Mouse (Mus musculus) embryonic facial prominence, embryonic 11.5 days (tissue): Measurements from ENCODE around the gene Cfap74. TPM values are rescaled to one million over a fixed set of nuclear protein-coding genes. Genes with fewer than 3 reads are reported as not detected.

Experiments
- ATAC-seq: fragments of 200-750 bp; cut with Nextera tagmentation; replicated peaks from 2 replicates; pipeline ENCODE4 v1.8.0; 2017; ENCODE audit warnings: low read depth; ENCODE audit not compliant: insufficient number of reproducible peaks, low FRiP score, low TSS enrichment
- DNase-seq: peaks from one replicate; pipeline ENCODE4 v3.0.0-alpha.2; 2015; ENCODE audit warnings: low spot score
- H3K27ac ChIP-seq: fragments of 300-500 bp; sonication (generic); replicated peaks from 2 replicates; pipeline ENCODE4 v1.5.1; 2014; ENCODE audit warnings: mild to moderate bottlenecking, low read depth, low read length, control low read depth
- H3K27me3 ChIP-seq: fragments of 300-500 bp; sonication (generic); 2 replicates; pipeline ENCODE4 v1.6.1; 2014; ENCODE audit warnings: mild to moderate bottlenecking, low read length, moderate library complexity, mixed read lengths; ENCODE audit not compliant: control insufficient read depth, insufficient read depth
- H3K36me3 ChIP-seq: fragments of 300-500 bp; sonication (generic); replicated peaks from 2 replicates; pipeline ENCODE4 v1.6.1; 2014; ENCODE audit warnings: low read depth, mild to moderate bottlenecking, low read length, moderate library complexity, mixed read lengths; ENCODE audit not compliant: control insufficient read depth, insufficient read depth
- H3K4me1 ChIP-seq: fragments of 300-500 bp; sonication (generic); 2 replicates; pipeline ENCODE4 v1.6.1; 2014; ENCODE audit warnings: low read length, mixed read lengths; ENCODE audit not compliant: control insufficient read depth, insufficient read depth
- H3K4me2 ChIP-seq: fragments of 300-500 bp; sonication (generic); 2 replicates; pipeline ENCODE4 v1.6.1; 2014; ENCODE audit warnings: low read depth, mild to moderate bottlenecking, control low read depth, low read length, moderate library complexity
- H3K4me3 ChIP-seq: fragments of 300-500 bp; sonication (generic); 2 replicates; pipeline ENCODE4 v1.5.1; 2014; ENCODE audit warnings: low read depth, low read length, control low read depth
- H3K9ac ChIP-seq: fragments of 300-500 bp; sonication (generic); replicated peaks from 2 replicates; pipeline ENCODE4 v1.6.1; 2014; ENCODE audit warnings: mild to moderate bottlenecking, control low read depth, low read length
- H3K9me3 ChIP-seq: fragments of 300-500 bp; sonication (generic); replicated peaks from 2 replicates; pipeline ENCODE4 v1.6.1; 2016; ENCODE audit warnings: mild to moderate bottlenecking, low read length, inconsistent platforms, mixed read lengths; ENCODE audit not compliant: control insufficient read depth
- WGBS: fragments of 180-500 bp; shearing (Covaris S2); extraction: QIAGEN DNeasy Blood & Tissue Kit; methylation state at CpG from one replicate; pipeline ENCODE4 v1.1.7; 2014; 5-methylcytosine and 5-hydroxymethylcytosine counted together
- polyA plus RNA-seq: library from polyadenylated mRNA; unstranded; fragments of >200 nt; fragmentation: Nextera tagmentation; extraction: Ambion mirVana; gene quantifications from 2 replicates; pipeline ENCODE4 v1.2.1, GENCODE M21; 2014

Gene Cfap74
- polyA plus RNA-seq, 1 experiment from 2014 or later: 5.6 TPM

GRCm38 (mm10) chr4:155487746-155488145, 78.8 kb downstream of the Cfap74 start:
- DNase-seq: no peak
- no peak for ATAC-seq
- 40% methylated on average over 3 of the region's 3 CpGs for WGBS
- Histone ChIP-seq H3K4me3 (no peak overlapping the region), H3K9ac (peak overlapping the region; percentile 28), H3K27ac (no peak overlapping the region), H3K4me2 (no peak overlapping the region), H3K9me3 (no peaks in the 10 kb centered on the region), H3K4me1 (0 out of 2 replicates have a peak, but pooled peaks cover 2% of the 10 kb centered on the region), H3K27me3 (no peaks in the 10 kb centered on the region), H3K36me3 (no peaks in the 10 kb centered on the region)

DNA sequence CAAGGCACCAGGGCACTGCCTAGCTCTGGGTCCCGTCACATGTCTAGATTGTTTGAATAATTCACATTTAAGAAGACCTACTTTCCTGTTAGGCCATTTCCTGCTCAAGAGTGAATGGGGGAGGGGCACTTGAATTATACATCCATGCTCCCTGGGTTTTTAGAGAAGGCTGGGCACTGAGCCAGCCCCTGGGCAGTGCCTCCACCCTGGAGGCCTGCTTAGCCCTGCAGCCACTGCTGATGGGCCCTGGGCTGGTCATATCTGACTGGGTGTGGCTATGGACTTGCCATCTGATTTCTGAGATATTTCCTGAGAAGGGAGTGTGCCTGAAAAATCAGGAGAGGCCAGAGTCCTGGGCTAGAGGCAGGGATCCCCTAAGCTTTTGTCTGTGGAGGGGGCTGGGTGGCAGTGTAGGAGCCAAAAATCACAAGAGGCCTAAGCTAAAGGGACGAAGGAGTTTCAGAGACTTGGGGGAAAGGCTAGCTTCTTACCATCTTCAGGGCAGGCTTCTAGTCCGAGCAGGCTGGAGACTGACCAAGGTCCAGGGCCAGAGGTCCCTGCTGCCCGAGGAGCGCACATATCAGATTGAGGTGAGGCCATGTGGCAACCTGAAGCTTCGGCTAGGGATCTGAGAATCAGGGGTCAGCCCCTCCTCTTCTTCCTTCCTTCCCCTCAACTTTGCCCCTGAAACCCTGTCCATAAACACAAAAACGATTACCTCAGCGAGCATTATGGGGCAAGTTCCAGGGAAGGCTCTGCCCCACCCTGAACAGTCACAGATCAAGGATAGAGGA, 79.4 kb downstream of the Cfap74 start:
- H3K27ac ChIP-seq: no peak overlapping the region
- H3K9ac ChIP-seq: peak overlapping the region; percentile 28; the same call in 1 of the 2 replicates

DNA sequence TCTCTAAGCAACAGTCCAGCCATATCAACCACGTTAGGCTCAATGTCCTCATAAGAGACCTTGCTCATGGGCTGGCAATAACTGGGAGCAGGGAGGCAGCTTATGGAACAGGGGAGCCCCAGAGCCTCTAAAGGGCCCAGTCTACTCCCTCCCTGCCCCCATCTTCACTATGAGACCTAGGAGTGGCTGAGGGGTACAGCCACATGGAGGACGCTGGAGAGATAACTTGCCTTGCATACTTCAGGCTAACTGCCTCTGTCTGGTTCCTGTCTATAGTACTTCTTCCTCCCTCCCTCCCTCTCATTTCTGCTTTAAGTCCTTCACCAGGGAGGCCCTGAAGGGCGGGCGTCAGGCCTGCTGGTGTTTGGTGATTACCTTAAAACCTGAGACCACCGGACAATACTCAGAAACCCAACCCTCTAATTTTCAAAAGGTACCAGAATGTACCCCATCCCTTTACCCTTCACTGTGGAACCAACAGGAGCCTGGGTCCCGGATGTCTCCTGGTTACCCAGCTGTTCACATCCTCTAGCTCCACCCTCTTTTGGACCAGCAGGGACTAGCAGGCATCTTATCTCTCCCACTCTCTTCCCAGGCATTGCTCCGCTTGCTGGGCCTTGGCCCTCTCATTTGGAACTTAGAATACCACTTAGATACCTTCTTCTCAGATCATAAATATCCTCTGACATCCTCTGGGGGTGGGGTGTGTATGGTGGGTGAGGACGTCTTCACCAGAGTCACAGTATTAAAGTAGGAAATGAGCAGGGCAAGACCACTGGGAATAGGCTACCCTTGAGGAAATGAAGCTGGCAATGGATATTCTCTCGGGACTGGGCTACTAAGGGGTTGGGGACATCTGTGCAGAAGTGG, 80.3 kb downstream of the Cfap74 start:
- no peak for DNase-seq
- no peaks in the 10 kb centered on the region for H3K36me3 ChIP-seq
- ATAC-seq: no peak
- no peak overlapping the region for H3K4me2 ChIP-seq
- H3K4me3 ChIP-seq: no peak overlapping the region
- no peaks in the 10 kb centered on the region for H3K9me3 ChIP-seq
- H3K4me1 ChIP-seq: 0 out of 2 replicates have a peak, but pooled peaks cover 2% of the 10 kb centered on the region
- H3K27me3 ChIP-seq: no peaks in the 10 kb centered on the region
- H3K9ac ChIP-seq: no peak overlapping the region
- H3K27ac ChIP-seq: no peak overlapping the region
- WGBS: 78% methylated on average over 9 of the region's 9 CpGs

More for the DNA sequence above, 79.4 kb downstream of the Cfap74 start:
- ATAC-seq: no peak
- Histone ChIP-seq H3K27me3 (no peaks in the 10 kb centered on the region), H3K9me3 (no peaks in the 10 kb centered on the region), H3K4me3 (no peak overlapping the region), H3K36me3 (no peaks in the 10 kb centered on the region), H3K4me1 (0 out of 2 replicates have a peak, but pooled peaks cover 2% of the 10 kb centered on the region), H3K4me2 (no peak overlapping the region)
- 61% methylated on average over 8 of the region's 8 CpGs for WGBS
- peak; percentile 61 for DNase-seq

GRCm38 (mm10) chr4:155490456-155490855, 81.5 kb downstream of the Cfap74 start:
- Histone ChIP-seq H3K36me3 (no peaks in the 10 kb centered on the region), H3K4me2 (peak overlapping the region; percentile 74), H3K27ac (no peak overlapping the region), H3K9ac (peak overlapping the region; percentile 100), H3K27me3 (no peaks in the 10 kb centered on the region), H3K4me1 (0 out of 2 replicates have a peak, but pooled peaks cover 2% of the 10 kb centered on the region), H3K9me3 (no peaks in the 10 kb centered on the region), H3K4me3 (peak overlapping the region; percentile 100)
- no peak for DNase-seq
- no peak for ATAC-seq
- 29% methylated on average over 5 of the region's 5 CpGs for WGBS

GRCm38 (mm10) chr4:155490990-155491504, 82.1 kb downstream of the Cfap74 start, which contains the start of gene Gnb1:
TSS of gene Gnb1 (plus strand) at chr4:155491361.
- peak within 1 kb of the TSS; percentile 100 for H3K9ac ChIP-seq
- peak within 1 kb of the TSS; percentile 74 for H3K4me2 ChIP-seq
- WGBS: under 1% methylated on average over 45 of the region's 60 CpGs
- H3K4me1 ChIP-seq: 0 out of 2 replicates have a peak, but pooled peaks cover 2% of the 10 kb centered on the region
- peak; percentile 78 for ATAC-seq
- peak within 1 kb of the TSS; percentile 100 for H3K4me3 ChIP-seq
- H3K27me3 ChIP-seq: no peaks in the 10 kb centered on the region
- H3K9me3 ChIP-seq: no peaks in the 10 kb centered on the region
- H3K36me3 ChIP-seq: no peaks in the 10 kb centered on the region
- peak within 1 kb of the TSS; percentile 89 for H3K27ac ChIP-seq
- peak; percentile 91 for DNase-seq

GRCm38 (mm10) chr4:155491529-155492130, 82.6 kb downstream of the Cfap74 start:
- DNase-seq: peak; percentile 62
- Histone ChIP-seq H3K27me3 (no peaks in the 10 kb centered on the region), H3K9ac (peak overlapping the region; percentile 100), H3K9me3 (no peaks in the 10 kb centered on the region), H3K4me2 (peak overlapping the region; percentile 60), H3K4me1 (0 out of 2 replicates have a peak, but pooled peaks cover 2% of the 10 kb centered on the region), H3K27ac (peak overlapping the region; percentile 89), H3K4me3 (peak overlapping the region; percentile 100), H3K36me3 (no peaks in the 10 kb centered on the region)
- ATAC-seq: peak; percentile 50; the same call in 1 of the 2 replicates
- WGBS: 1% methylated on average over 54 of the region's 54 CpGs

GRCm38 (mm10) chr4:155492131-155492633, 83.2 kb downstream of the Cfap74 start:
- Histone ChIP-seq H3K27me3 (no peaks in the 10 kb centered on the region), H3K9ac (peak overlapping the region; percentile 100), H3K9me3 (no peaks in the 10 kb centered on the region), H3K4me1 (0 out of 2 replicates have a peak, but pooled peaks cover 2% of the 10 kb centered on the region), H3K27ac (peak overlapping the region; percentile 89), H3K4me3 (peak overlapping the region; percentile 100), H3K4me2 (peak overlapping the region; percentile 60), H3K36me3 (no peaks in the 10 kb centered on the region)
- under 1% methylated on average over 51 of the region's 51 CpGs for WGBS
- DNase-seq: peak; percentile 64
- no peak for ATAC-seq
